Mouse (Mus musculus): ENCODE results near the gene Obsl1. TPM values are rescaled to one million over a fixed set of nuclear protein-coding genes. Genes with fewer than 3 reads are reported as not detected.

Obsl1 gene
- polyA plus RNA-seq, 1 experiment = 6.4 TPM

DNA sequence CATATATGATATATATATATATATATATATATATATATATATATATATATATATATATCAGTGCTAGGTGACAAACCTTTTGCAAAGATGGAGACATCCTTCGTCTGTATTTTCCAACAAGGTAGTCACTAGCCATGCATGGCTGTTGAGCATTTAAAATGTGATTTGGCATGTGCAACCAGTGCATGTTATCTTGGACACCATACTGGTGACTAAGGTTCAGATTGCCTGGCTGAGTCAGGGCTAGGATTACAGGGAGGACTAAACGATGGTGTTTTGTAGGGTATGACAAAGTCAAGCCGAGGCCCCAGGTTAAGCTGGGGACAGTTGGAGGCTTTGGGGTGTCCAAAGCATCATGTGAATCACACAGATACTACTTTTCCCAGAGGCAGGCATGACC is 50.8 kb downstream of the Obsl1 start:
- TF ChIP-seq POLR2A (IDR thresholded peaks at IDR 0.05; ENCODE audit: low read depth, low read length) = no peak
- WGBS = 69% methylated on average over 3 of the region's 3 CpGs
- H3K27ac ChIP-seq (ENCODE audit: insufficient read depth, low read depth, low read length) = no peak overlapping the region
- DNase-seq = no peak
- no peaks in the 10 kb centered on the region for H3K36me3 ChIP-seq (ENCODE audit: control insufficient read depth, insufficient read depth, low read length)
- no peaks in the 10 kb centered on the region; the same call in none of the 2 replicates for H3K27me3 ChIP-seq (replicated peaks; ENCODE audit: control insufficient read depth, insufficient read depth, low read length)
- no peaks in the 10 kb centered on the region for H3K4me1 ChIP-seq (ENCODE audit: control insufficient read depth, insufficient read depth, low read length)
- H3K4me3 ChIP-seq (ENCODE audit: insufficient read depth, low read depth, low read length) = no peak overlapping the region

DNA sequence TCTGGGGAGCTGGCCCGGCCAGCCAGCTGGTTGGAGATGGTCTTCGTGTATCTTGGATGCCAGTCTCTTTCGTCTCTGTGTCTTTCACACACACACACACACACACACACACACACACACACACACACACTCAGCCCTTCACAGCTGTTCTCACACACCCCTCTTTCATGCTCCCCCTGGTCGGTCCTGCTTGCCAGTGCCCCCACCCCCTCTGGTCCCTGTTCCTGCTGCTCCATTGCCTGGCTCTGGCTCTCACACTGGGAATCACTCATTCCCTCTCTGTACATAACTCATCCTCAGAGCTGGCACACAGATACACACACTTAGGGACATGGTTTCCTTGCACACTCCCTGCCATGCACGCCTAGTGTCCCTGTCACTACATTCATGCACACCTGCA is 54.4 kb downstream of the Obsl1 start:
- Histone ChIP-seq H3K27ac (ENCODE audit: insufficient read depth, low read depth, low read length) (no peak overlapping the region), H3K27me3 (replicated peaks; ENCODE audit: control insufficient read depth, insufficient read depth, low read length) (no peaks in the 10 kb centered on the region; the same call in none of the 2 replicates), H3K4me1 (ENCODE audit: control insufficient read depth, insufficient read depth, low read length) (no peaks in the 10 kb centered on the region), H3K4me3 (ENCODE audit: insufficient read depth, low read depth, low read length) (no peak overlapping the region), H3K36me3 (ENCODE audit: control insufficient read depth, insufficient read depth, low read length) (no peaks in the 10 kb centered on the region)
- 77% methylated on average over 5 of the region's 5 CpGs for WGBS
- TF ChIP-seq CTCF (conservative IDR thresholded peaks at IDR 0.05; ENCODE audit: insufficient read depth, insufficient read length, low read depth, low read length) = no peak
- TF ChIP-seq POLR2A (IDR thresholded peaks at IDR 0.05; ENCODE audit: low read depth, low read length) = no peak
- no peak for DNase-seq

DNA sequence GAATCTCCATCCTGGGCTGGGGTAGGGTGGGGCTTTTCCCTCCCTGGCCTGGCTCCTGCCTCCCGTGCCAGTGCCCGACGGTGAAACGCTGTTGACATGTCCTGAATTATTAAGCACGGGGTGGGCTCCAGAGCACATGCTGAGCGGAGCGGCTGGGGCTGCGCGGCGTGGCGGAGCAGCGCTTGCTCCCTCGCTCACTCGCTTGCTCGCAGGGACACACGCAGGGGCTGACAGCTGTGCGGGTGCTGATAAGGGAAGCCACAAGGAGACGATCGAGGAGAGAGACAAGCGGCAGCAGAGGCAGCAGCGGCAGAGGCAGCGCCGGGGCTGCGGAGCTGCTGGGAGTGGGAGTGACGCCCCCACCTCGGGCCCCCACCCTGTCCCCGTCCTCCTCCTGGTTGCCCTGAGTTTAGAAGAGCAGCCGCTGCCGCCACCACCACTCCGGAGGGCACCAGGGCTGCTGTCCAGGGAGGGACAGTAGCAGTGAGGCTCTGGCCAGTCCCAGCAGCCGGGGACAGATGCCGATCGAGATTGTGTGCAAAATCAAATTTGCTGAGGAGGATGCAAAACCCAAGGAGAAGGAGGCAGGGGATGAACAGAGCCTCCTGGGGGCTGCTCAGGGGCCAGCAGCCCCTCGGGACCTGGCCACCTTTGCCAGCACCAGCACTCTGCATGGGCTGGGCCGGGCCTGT is 55.8 kb downstream of the Obsl1 start, which contains the start of gene Asic4:
Asic4 (plus strand) TSS at position 123 of the 692 bp plus-strand sequence.
- no peak within 1 kb of the TSS for H3K27ac ChIP-seq (ENCODE audit: insufficient read depth, low read depth, low read length)
- 10% methylated on average over 35 of the region's 35 CpGs for WGBS
- no peak within 1 kb of the TSS for H3K4me3 ChIP-seq (ENCODE audit: insufficient read depth, low read depth, low read length)
- H3K36me3 ChIP-seq (ENCODE audit: control insufficient read depth, insufficient read depth, low read length) = no peaks in the 10 kb centered on the region
- no peak for DNase-seq
- no peaks in the 10 kb centered on the region for H3K4me1 ChIP-seq (ENCODE audit: control insufficient read depth, insufficient read depth, low read length)
- H3K27me3 ChIP-seq (replicated peaks; ENCODE audit: control insufficient read depth, insufficient read depth, low read length) = peaks cover 2% of the 10 kb centered on the region; the same call in 1 of the 2 replicates
- TF ChIP-seq CTCF (conservative IDR thresholded peaks at IDR 0.05; ENCODE audit: insufficient read depth, insufficient read length, low read depth, low read length) (no peak), POLR2A (IDR thresholded peaks at IDR 0.05; ENCODE audit: low read depth, low read length) (no peak)

DNA sequence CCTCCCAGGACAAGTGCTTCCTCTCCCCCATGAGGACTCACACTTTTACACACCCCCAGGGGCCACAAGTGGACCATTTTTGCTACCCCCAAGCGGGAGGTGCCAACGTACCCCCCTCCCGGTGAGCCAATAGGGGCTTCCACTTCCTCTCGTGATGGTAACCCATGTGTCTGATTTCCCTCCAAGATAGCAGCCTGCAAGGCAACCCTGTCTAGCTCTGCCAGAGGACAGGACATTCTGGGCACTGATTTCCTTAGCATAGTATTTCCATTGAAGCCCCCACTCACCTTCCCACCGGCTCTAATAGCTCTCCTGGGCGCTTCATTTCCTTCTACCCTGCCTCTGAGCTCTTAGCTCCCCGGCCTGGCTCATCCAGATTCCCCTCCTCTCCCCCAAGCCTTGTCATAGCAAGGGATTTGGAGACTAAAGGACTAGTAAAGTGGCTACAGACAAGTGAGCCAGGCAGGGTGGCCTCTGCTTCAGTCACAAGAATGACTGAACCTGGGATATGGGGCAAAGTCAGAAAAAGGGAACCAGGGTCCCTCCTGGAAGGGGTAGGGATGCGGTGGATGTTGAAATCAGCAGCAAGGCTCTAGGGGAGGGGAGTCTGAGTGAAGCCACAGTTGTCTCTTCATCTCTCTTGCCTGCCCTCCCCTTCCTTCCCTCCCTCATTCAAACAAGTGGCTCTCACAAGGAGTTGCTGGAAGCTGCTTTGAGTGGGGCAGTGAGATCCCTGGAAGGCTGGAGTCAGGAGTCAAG is 56.7 kb downstream of the Obsl1 start:
- Histone ChIP-seq H3K36me3 (ENCODE audit: control insufficient read depth, insufficient read depth, low read length) (no peaks in the 10 kb centered on the region), H3K4me1 (ENCODE audit: control insufficient read depth, insufficient read depth, low read length) (no peaks in the 10 kb centered on the region), H3K27me3 (replicated peaks; ENCODE audit: control insufficient read depth, insufficient read depth, low read length) (peaks cover 2% of the 10 kb centered on the region; the same call in 1 of the 2 replicates), H3K4me3 (ENCODE audit: insufficient read depth, low read depth, low read length) (no peak overlapping the region), H3K27ac (ENCODE audit: insufficient read depth, low read depth, low read length) (no peak overlapping the region)
- no peak for DNase-seq
- no peak for TF ChIP-seq CTCF (conservative IDR thresholded peaks at IDR 0.05; ENCODE audit: insufficient read depth, insufficient read length, low read depth, low read length)
- no peak for TF ChIP-seq POLR2A (IDR thresholded peaks at IDR 0.05; ENCODE audit: low read depth, low read length)
- 29% methylated on average over 8 of the region's 8 CpGs for WGBS

DNA sequence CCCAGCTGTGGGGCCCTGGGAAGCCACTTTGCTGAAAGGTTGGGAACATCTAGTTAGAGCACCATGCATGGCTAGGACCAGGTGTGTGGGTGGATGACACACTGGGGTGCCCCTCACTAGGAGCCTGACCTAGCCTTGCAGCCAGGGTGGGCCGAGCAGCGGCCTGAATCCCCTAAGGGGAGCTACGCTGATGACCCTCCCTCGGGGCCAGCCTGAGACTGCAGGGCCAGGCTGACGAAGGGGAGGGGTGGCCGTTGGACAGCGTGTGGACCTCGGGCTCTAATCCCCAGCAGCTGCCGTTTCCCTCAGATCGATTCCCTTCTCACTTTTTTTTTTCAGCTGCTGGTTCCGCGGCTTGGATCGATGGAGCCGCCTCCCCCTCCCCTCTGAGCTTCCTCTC is 57.3 kb downstream of the Obsl1 start:
- TF ChIP-seq CTCF (conservative IDR thresholded peaks at IDR 0.05; ENCODE audit: insufficient read depth, insufficient read length, low read depth, low read length) = no peak
- no peak for TF ChIP-seq POLR2A (IDR thresholded peaks at IDR 0.05; ENCODE audit: low read depth, low read length)
- H3K36me3 ChIP-seq (ENCODE audit: control insufficient read depth, insufficient read depth, low read length) = no peaks in the 10 kb centered on the region
- no peak overlapping the region for H3K27ac ChIP-seq (ENCODE audit: insufficient read depth, low read depth, low read length)
- peaks cover 2% of the 10 kb centered on the region; the same call in 1 of the 2 replicates for H3K27me3 ChIP-seq (replicated peaks; ENCODE audit: control insufficient read depth, insufficient read depth, low read length)
- H3K4me3 ChIP-seq (ENCODE audit: insufficient read depth, low read depth, low read length) = no peak overlapping the region
- WGBS = 13% methylated on average over 14 of the region's 14 CpGs
- H3K4me1 ChIP-seq (ENCODE audit: control insufficient read depth, insufficient read depth, low read length) = no peaks in the 10 kb centered on the region
- no peak for DNase-seq

DNA sequence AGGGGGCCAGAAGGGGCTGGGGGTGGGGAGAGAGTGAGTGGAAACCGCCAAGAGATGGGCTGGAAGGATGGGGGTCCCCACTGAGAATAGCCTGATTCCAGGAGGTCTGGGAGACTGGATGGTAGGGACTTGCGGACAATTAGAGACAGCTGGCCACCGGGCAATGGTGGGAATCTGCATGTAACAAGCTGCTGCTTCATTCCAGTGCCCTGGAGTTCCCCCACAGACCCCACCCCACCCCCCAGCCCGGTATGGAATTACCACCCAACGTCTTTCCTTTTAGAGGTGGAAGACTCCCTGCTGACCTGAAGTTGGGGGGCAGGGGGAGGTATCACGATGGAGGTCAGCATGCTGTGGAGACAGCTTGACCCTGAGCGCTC is 58.2 kb downstream of the Obsl1 start:
- Histone ChIP-seq H3K4me3 (ENCODE audit: insufficient read depth, low read depth, low read length) (no peak overlapping the region), H3K27ac (ENCODE audit: insufficient read depth, low read depth, low read length) (no peak overlapping the region)
- 9% methylated on average over 7 of the region's 7 CpGs for WGBS

More for the DNA sequence above, 58.2 kb downstream of the Obsl1 start:
- no peaks in the 10 kb centered on the region for H3K4me1 ChIP-seq (ENCODE audit: control insufficient read depth, insufficient read depth, low read length)
- no peak for TF ChIP-seq POLR2A (IDR thresholded peaks at IDR 0.05; ENCODE audit: low read depth, low read length)
- TF ChIP-seq CTCF (conservative IDR thresholded peaks at IDR 0.05; ENCODE audit: insufficient read depth, insufficient read length, low read depth, low read length) = no peak
- no peaks in the 10 kb centered on the region for H3K36me3 ChIP-seq (ENCODE audit: control insufficient read depth, insufficient read depth, low read length)
- H3K27me3 ChIP-seq (replicated peaks; ENCODE audit: control insufficient read depth, insufficient read depth, low read length) = peaks cover 2% of the 10 kb centered on the region; the same call in 1 of the 2 replicates
- no peak for DNase-seq
